Mouse (Mus musculus): Measurements from ENCODE around the gene Tent2. TPM values are rescaled to one million over a fixed set of nuclear protein-coding genes. Genes with fewer than 3 reads are reported as not detected.

The Tent2 gene
- polyA plus RNA-seq (2012; rRNA removed) (17.6 and 23.3 TPM in 2 replicates), polyA plus RNA-seq (2014; fragmentation: Nextera tagmentation; extraction: Ambion mirVana) (35.8 and 38.4 TPM in 2 replicates)

DNA sequence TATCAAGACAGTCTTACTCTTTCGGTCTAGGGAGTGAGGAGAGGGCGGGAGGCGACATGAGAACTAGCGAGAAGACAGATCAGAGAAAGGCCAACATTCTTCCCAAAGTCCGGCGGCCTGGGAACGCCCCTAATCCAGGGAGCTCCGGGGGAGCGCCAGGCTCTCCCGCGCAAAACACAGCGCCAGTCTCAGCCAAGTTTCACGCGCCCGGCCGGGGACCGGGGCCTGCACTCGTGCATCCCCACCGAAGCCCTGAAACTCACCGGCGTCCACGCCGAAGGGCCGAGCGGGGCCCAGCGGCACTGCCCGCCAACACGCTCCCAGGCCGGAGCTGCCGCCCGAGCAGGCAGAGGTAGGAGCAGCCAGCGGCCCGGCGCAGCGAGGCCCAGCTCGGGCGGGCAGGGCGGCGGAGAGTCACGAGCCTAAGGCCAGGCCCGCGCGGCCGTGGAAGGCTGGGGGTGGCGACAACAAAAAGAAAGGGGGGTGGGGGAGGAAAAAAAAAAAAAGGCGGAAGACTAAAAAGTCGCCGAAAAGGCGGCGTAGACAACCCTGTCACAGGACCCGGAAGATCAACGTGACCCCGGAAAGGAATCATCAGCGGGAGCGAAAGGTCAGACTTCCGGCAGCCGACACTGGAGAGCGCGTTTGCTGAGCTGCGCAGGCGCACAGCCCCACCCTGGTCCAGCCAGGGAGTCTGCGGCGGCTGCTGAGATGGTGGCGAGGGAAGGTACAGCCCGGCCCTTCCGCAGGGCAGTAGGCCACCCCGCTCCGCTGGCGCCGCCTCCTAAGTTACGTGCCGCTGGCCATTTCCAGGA is at the start of gene Tent2:
TSS of gene Tent2 (minus strand) at position 555 of the 815 bp plus-strand sequence.
- Histone ChIP-seq H3K9ac (replicated peaks) (peak within 1 kb of the TSS; percentile 95), H3K4me1 (replicated peaks; ENCODE audit: control insufficient read depth in 2 of 2, insufficient read depth in 2 of 2, low read length in 1 of 2) (peaks cover 5 to 13% of the 10 kb centered on the region in 2 experiments), H3K9me3 (ENCODE audit: control insufficient read depth, low read length) (no peaks in the 10 kb centered on the region), H3K27me3 (ENCODE audit: control insufficient read depth, insufficient read depth, low read length) (no peaks in the 10 kb centered on the region), H3K4me2 (ENCODE audit: low read depth) (peak within 1 kb of the TSS; percentile 82), H3K36me3 (replicated peaks; ENCODE audit: control insufficient read depth, insufficient read depth, low read depth) (no peaks in the 10 kb centered on the region), H3K4me3 (ENCODE audit: insufficient read depth in 1 of 2, low read depth in 2 of 2, low read length in 2 of 2) (peak within 1 kb of the TSS; percentile 95 to 98), H3K27ac (peak within 1 kb of the TSS; percentile 80)
- DNase-seq (ENCODE audit: low read depth in 3 of 3, low spot score in 3 of 3) (peak; percentile 91 to 93 (median 92)), ATAC-seq (ENCODE audit: insufficient read depth) (peak; percentile 99)
- WGBS (ENCODE audit: insufficient replicate concordance): under 1% methylated on average over 70 of the region's 72 CpGs
- peak; percentile 19; the same call in 1 of the 2 replicates for TF ChIP-seq EP300 (IDR thresholded peaks at IDR 0.05; ENCODE audit: low read depth)
- TF ChIP-seq CTCF (IDR thresholded peaks at IDR 0.05; ENCODE audit: low read depth): peak; percentile 36

DNA sequence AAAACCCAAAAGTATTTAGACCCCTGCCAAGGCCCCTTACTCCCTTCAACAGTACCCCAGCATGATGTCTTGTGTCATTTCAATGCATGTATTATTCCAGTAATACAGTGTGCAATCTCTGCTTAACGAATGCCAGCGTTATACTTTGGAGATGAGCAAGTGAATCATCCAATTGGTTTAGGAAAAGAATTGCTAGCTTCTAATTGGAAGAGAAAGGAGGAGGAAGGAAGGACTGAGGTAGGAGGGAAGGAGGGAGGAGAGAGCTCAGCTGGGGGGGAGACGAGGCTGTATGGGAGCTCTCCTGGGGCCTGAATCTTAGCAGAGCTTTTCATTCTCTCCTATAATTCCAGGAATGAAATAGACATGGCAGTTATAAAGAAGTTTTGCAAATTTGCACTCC is 49.0 kb upstream of the Tent2 start:
- H3K9ac ChIP-seq (replicated peaks): no peak overlapping the region
- H3K27me3 ChIP-seq (ENCODE audit: control insufficient read depth, insufficient read depth, low read length): no peaks in the 10 kb centered on the region
- no peak overlapping the region for H3K27ac ChIP-seq
- H3K9me3 ChIP-seq (ENCODE audit: control insufficient read depth, low read length): no peaks in the 10 kb centered on the region
- no peaks in the 10 kb centered on the region for H3K36me3 ChIP-seq (replicated peaks; ENCODE audit: control insufficient read depth, insufficient read depth, low read depth)
- TF ChIP-seq EP300 (IDR thresholded peaks at IDR 0.05; ENCODE audit: low read depth) (no peak), CTCF (IDR thresholded peaks at IDR 0.05; ENCODE audit: low read depth) (no peak)
- peaks cover 24 to 28% of the 10 kb centered on the region in 2 experiments for H3K4me1 ChIP-seq (replicated peaks; ENCODE audit: control insufficient read depth in 2 of 2, insufficient read depth in 2 of 2, low read length in 1 of 2)
- no peak overlapping the region for H3K4me3 ChIP-seq (ENCODE audit: insufficient read depth in 1 of 2, low read depth in 2 of 2, low read length in 2 of 2)
- ATAC-seq (ENCODE audit: insufficient read depth) (no peak), DNase-seq (ENCODE audit: low read depth in 3 of 3, low spot score in 3 of 3) (no peak)
- WGBS (ENCODE audit: insufficient replicate concordance): 67% methylated on average over 3 of the region's 3 CpGs
- H3K4me2 ChIP-seq (ENCODE audit: low read depth): no peak overlapping the region

DNA sequence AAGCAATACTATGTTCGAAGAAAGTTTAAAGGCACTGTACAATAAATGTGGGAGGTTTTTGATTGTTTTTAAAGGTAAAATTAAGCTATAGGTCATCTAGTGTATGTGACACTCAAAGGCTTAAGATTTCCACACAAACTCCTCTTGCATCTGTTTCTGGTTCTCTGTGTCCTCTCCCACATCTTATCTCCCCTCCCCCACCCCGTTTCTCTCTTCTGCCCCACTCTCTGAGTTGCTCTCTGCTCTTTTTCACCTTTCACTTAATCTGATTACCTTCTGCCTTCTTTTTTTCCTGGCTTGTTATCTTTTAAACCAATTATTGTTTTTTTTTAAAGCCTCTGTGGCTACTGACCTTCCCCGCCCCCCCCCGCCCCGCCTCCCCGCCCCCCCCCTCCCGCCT is 47.4 kb upstream of the Tent2 start:
- H3K4me2 ChIP-seq (ENCODE audit: low read depth): peak overlapping the region; percentile 67
- H3K27ac ChIP-seq: peak overlapping the region; percentile 18; the same call in 1 of the 2 replicates
- peak overlapping the region in 1 of 2 experiments; percentile 20; a peak in 1 of 4 replicates for H3K4me3 ChIP-seq (ENCODE audit: insufficient read depth in 1 of 2, low read depth in 2 of 2, low read length in 2 of 2)
- H3K36me3 ChIP-seq (replicated peaks; ENCODE audit: control insufficient read depth, insufficient read depth, low read depth): no peaks in the 10 kb centered on the region
- 44% methylated on average over 2 of the region's 7 CpGs for WGBS (ENCODE audit: insufficient replicate concordance)
- no peak overlapping the region for H3K9ac ChIP-seq (replicated peaks)
- H3K27me3 ChIP-seq (ENCODE audit: control insufficient read depth, insufficient read depth, low read length): no peaks in the 10 kb centered on the region
- DNase-seq (ENCODE audit: low read depth in 3 of 3, low spot score in 3 of 3) (no peak), ATAC-seq (ENCODE audit: insufficient read depth) (peak; percentile 69)
- peaks cover 24 to 28% of the 10 kb centered on the region in 2 experiments for H3K4me1 ChIP-seq (replicated peaks; ENCODE audit: control insufficient read depth in 2 of 2, insufficient read depth in 2 of 2, low read length in 1 of 2)
- H3K9me3 ChIP-seq (ENCODE audit: control insufficient read depth, low read length): no peaks in the 10 kb centered on the region
- TF ChIP-seq EP300 (IDR thresholded peaks at IDR 0.05; ENCODE audit: low read depth) (no peak), CTCF (IDR thresholded peaks at IDR 0.05; ENCODE audit: low read depth) (no peak)

DNA sequence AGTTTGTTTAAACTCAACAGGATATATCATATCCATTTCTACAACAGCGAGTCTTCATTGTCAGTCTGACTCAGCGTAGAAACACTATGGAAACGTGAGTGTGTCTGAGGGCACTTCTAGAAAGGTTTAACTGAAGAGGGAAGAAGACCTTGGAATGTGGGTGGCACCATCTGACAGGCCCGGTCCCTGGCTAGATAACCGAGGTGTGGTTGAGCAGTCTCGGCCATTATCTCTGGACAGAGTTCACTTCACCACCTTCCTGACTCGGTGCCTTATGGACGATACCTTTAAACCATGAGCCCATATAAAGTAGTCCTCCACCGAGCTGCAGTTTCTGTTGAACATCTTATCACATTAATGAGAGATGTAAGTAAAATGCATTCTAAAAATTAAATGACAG is 46.9 kb upstream of the Tent2 start:
- DNase-seq (ENCODE audit: low read depth in 3 of 3, low spot score in 3 of 3): peak in 1 of 3 experiments; percentile 52
- H3K27ac ChIP-seq: peak overlapping the region; percentile 46
- 20% methylated on average over 9 of the region's 9 CpGs for WGBS (ENCODE audit: insufficient replicate concordance)
- H3K4me1 ChIP-seq (replicated peaks; ENCODE audit: control insufficient read depth in 2 of 2, insufficient read depth in 2 of 2, low read length in 1 of 2): peaks cover 24 to 28% of the 10 kb centered on the region in 2 experiments
- H3K9ac ChIP-seq (replicated peaks): no peak overlapping the region
- TF ChIP-seq CTCF (IDR thresholded peaks at IDR 0.05; ENCODE audit: low read depth) (no peak), EP300 (IDR thresholded peaks at IDR 0.05; ENCODE audit: low read depth) (no peak; the same call in 1 of the 2 replicates)
- H3K4me2 ChIP-seq (ENCODE audit: low read depth): peak overlapping the region; percentile 67
- no peaks in the 10 kb centered on the region for H3K36me3 ChIP-seq (replicated peaks; ENCODE audit: control insufficient read depth, insufficient read depth, low read depth)
- H3K4me3 ChIP-seq (ENCODE audit: insufficient read depth in 1 of 2, low read depth in 2 of 2, low read length in 2 of 2): peak overlapping the region in 1 of 2 experiments; percentile 20; a peak in 1 of 4 replicates
- H3K9me3 ChIP-seq (ENCODE audit: control insufficient read depth, low read length): no peaks in the 10 kb centered on the region
- no peaks in the 10 kb centered on the region for H3K27me3 ChIP-seq (ENCODE audit: control insufficient read depth, insufficient read depth, low read length)
- peak; percentile 91 for ATAC-seq (ENCODE audit: insufficient read depth)

Data from liver, embryonic 14.5 days (tissue).